Mouse (Mus musculus): Measurements from ENCODE around the gene Camkmt.

The Camkmt gene

GRCm38 (mm10) chr17:85292276-85292675 is 201.9 kb downstream of the Camkmt start:
- no peak for DNase-seq (ENCODE audit: low spot score)

- no peak for DNase-seq (ENCODE audit: low spot score)
Observed at GRCm38 (mm10) chr17:85303686-85304085, 213.3 kb downstream of the Camkmt start.

- DNase-seq (ENCODE audit: low spot score): no peak
Observed at GRCm38 (mm10) chr17:85308566-85308965, 218.2 kb downstream of the Camkmt start.

DNA sequence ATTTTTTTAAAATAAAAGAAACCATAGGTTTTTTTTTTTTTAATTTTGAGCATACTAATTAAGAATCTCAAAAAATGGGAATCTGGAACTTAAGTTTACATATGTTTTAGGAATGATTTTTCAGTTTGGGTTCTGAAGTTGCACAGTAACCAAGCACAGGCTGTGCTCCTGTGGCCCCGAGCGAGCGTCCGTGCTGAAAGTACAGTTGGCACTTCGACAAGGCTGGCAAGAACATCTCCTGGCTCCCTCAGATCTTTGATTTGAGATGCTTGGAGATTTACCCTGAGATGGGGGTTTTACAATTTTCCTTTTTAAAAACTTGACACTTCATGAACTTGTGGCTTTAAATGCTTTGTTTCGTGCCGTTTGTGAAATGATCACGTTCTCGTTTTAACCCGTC is 218.7 kb downstream of the Camkmt start:
- no peak for DNase-seq (ENCODE audit: low spot score)

GRCm38 (mm10) chr17:85311348-85311747 is 221.0 kb downstream of the Camkmt start:
- DNase-seq (ENCODE audit: low spot score): no peak

- DNase-seq (ENCODE audit: low spot score): peak; percentile 53
Observed at GRCm38 (mm10) chr17:85318401-85318800, 228.0 kb downstream of the Camkmt start.

- no peak for DNase-seq (ENCODE audit: low spot score)
Observed at GRCm38 (mm10) chr17:85319779-85320300, 229.5 kb downstream of the Camkmt start.

- no peak for DNase-seq (ENCODE audit: low spot score)
Observed at GRCm38 (mm10) chr17:85328901-85329300, 238.5 kb downstream of the Camkmt start.

- DNase-seq (ENCODE audit: low spot score): no peak
Observed at GRCm38 (mm10) chr17:85335464-85335863, 245.1 kb downstream of the Camkmt start.

DNA sequence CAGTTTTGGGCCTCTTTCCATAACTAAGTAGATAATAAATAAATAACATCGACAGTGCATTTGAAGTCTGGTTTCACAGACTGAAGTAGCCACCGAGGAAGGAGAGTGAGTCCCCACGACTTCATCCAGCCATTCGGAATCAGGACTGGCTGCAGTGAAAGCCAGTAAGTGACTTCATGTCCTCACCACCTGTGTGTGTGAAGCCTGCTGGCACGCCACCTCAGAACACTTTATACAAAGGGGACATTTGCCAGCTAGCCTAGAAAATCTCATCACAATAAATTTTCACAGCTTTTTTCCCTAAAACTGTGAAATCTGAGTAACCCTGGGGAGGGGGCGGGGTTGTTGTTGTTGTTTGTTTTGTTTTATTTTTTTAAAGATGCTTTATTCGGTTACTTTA is 247.3 kb downstream of the Camkmt start:
- no peak for DNase-seq (ENCODE audit: low spot score)

DNA sequence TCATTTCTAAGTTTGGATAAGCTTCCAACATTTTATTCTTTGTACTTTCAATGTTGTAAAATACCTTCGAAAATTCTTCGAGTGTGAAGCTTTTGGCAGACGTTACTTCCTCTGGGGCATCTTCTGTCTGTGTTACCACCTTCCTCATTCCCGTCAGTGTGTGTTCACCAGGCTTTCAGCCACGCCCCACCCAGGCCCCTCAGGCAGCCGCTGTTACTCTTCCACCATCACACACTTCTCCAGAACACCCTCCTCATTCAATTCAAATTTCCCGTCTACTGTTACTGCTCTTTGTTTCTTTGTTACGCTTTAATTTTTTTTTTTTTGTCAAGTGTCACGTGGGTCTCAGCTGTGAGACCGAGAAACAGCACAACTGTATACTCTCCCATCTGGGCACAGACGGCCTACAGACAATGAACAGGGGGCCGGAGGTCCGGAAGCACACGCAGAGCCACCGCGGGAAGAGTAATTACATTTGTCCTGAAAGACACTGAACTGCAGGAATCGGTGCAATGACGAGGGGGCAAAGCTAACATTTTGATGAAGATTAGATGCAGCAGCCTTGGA is 250.9 kb downstream of the Camkmt start:
- peak; percentile 35 for DNase-seq (ENCODE audit: low spot score)

DNA sequence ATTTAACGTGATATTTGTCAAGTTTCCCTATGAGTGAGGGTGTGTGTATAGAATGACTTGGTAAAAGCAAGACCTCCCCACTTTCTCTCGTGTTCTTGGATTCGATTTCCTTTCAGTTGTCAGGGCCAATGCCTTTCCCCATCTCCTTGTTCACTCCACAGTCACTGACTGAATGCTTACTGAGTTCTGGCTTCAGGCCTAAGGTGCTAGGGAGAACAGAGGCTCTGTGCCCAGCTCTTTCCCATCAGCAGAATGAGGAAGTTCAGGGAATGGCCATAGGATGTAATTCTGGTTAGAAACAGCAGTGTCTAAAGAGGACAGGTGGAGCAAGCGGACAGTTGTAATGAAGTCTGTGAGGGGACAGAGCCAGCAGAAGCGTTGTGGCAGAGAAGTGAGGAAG is 252.1 kb downstream of the Camkmt start:
- DNase-seq (ENCODE audit: low spot score): no peak

DNA sequence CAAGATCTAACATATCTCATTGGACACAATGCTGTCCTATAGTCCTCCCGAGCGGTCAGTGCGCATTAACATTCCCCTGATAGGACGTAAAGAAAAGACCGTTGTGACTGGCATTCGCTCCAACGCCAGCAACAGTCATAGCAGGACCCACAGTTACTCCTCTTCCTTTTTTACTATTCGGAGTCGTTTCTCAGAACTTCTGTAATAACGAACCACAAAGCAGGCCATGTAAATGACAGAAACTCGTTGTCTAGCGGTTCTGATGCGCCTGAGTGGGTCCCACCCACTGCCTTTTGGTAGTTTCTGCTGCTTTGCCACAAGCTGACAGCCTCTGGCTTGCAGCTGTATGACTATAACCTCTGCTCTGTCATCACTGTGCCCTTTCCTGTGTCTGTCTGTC is 253.1 kb downstream of the Camkmt start:
- DNase-seq (ENCODE audit: low spot score): no peak

GRCm38 (mm10) chr17:85346701-85347100 is 256.3 kb downstream of the Camkmt start:
- no peak for DNase-seq (ENCODE audit: low spot score)

DNA sequence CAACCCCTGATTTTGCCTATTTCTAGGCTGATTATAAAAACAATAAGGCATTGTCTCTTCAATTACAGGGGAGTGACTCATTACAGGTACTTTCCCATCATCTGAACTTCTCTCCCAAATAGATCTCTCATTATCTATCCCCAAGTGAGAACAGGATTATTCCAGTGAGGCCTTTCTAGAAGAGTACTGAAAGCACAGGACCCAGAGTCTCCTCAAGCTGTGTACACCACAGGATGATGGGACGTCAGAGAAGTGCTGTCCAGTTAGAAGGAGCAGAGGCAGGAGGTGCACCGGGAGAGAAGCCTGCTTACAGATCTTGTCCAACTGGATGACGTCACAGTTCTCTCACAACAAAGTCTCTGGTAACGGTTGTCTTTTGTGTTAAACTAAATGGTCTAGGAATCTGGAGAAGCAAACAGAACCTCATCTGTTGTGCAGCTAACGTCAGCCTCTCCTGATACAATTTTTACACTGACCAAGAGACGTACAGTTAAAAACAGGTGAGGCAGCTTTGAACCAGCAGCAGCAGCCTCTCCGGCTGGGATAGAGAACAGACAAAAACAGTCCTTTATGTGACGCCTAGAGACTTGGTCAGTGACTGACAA is 259.1 kb downstream of the Camkmt start:
- no peak for DNase-seq (ENCODE audit: low spot score)

DNA sequence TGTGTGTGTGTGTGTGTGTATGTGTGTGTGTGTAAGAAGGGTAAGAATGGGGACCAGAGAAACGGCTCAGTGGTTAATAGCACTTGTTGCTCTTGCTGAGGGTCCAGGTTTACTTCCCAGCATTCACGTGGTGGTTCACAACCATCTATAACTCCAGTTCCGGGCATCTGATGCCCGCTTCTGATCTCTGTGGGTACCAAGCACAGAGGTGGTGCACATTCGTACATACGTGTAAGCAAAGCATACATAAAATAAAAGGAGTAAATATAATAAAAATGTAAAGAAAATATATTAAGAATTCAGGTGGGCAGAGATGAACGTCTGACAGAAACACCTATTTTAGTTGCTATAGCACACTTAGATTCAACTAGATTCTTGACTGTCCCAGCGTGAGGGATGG is 260.9 kb downstream of the Camkmt start:
- DNase-seq (ENCODE audit: low spot score): no peak

DNA sequence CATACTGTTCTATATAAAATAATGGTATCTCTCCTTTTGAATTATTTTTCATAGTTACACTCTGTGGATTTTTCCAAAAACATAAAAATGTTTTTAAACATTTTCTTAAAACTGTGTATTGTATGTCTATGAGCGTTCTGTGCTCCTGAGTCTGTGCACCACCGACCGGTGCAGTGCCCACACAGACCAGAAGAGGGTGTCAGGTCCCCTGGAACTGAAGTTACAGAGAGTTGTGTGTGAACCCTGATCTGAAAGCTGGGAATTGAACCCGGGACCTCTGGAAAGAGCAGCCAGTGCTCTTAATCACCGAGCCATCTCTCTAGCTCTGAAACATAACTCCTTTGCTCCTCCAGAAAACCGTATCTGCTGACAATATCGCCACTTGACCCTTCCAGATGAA is 262.4 kb downstream of the Camkmt start:
- no peak for DNase-seq (ENCODE audit: low spot score)

DNA sequence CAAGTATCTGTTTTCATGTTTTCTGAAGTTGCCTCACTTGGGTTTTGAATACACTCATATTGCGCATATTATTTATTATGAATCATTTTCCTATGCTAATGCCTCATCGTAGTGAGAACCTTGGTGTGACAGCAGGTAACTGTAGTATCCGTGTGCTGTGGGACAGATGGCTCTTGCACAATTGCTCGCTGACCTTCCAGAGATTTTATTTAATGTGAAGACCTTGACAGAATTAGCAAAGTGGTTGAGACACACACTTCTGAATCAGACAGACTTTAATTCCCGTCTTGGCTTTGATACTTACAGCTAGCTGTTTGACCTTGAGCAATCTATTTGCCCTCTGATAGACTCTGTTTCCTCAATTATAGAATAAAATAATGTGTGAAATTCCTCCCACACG is 262.8 kb downstream of the Camkmt start:
- no peak for DNase-seq (ENCODE audit: low spot score)

DNA sequence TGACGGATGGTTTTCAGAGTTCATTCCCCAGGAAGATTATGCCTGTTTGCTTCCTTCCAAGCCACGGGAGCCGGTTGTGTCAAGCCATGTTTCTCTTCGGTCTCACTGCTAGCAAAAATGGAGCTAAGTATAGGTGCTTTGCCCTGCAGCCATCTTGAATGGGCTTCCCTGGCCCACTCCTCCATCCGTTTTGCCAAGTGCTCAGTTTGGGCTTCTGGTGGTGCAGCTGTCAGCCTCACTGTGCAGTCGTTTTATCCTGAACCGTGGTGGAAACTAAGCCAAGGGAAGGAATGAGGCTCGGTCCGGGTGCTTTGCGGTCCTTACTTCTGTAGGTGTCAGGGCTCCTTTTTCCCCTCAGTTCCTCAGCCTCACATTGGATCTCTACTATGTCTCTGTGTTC is 263.3 kb downstream of the Camkmt start:
- no peak for DNase-seq (ENCODE audit: low spot score)

GRCm38 (mm10) chr17:85355356-85355755 is 265.0 kb downstream of the Camkmt start:
- no peak for DNase-seq (ENCODE audit: low spot score)

GRCm38 (mm10) chr17:85361006-85361405 is 270.7 kb downstream of the Camkmt start:
- DNase-seq (ENCODE audit: low spot score): no peak

DNA sequence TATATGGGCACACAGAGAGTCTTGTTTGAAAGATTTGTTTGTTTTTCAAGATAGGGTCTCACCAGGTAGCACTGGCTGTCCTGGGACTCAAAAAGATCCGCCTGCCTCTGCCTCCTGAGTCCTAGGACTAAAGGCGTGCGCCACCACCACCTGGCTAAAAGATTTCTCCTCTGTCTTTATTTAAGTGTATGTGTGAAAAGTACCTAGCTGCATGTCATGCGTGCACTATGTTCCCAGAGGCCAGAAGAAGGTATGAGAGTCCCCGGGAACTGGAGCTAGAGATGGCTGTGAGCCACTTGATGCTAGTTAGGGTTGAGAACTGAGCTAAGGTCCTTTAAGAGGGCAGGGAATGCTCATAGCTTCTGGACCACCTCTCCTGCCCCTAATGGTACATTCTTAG is 277.0 kb downstream of the Camkmt start:
- DNase-seq (ENCODE audit: low spot score): no peak

DNA sequence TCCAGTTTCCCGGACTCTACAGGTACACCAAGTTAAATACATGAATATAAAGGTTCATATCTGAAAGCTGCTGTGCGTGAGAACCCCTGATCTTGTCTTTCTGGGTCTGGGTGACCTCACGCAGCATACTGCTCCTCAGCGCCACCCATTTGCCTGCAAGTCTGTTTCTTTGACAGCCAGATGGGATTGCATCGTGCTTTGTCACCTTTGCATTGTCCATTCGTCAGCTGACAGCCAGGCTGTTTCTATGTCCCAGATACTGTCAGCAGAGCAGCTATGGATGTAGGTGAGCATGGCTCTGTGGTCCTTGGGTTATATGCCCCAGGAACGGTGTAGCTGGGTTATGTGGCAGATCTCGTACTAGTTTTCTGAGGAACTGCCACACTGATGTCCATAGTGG is 278.4 kb downstream of the Camkmt start:
- DNase-seq (ENCODE audit: low spot score): no peak

GRCm38 (mm10) chr17:85372076-85372475 is 281.7 kb downstream of the Camkmt start:
- DNase-seq (ENCODE audit: low spot score): no peak

Measured in MN1 (cell line).